Mouse (Mus musculus) telencephalon, adult 2 months (tissue): ENCODE measurements around the gene Vipas39.

Experiments used
- DNase-seq: peaks from one replicate; pipeline ENCODE4 v3.0.0-alpha.2; 2011; ENCODE audit warnings: low read depth, low spot score

The Vipas39 gene

DNA sequence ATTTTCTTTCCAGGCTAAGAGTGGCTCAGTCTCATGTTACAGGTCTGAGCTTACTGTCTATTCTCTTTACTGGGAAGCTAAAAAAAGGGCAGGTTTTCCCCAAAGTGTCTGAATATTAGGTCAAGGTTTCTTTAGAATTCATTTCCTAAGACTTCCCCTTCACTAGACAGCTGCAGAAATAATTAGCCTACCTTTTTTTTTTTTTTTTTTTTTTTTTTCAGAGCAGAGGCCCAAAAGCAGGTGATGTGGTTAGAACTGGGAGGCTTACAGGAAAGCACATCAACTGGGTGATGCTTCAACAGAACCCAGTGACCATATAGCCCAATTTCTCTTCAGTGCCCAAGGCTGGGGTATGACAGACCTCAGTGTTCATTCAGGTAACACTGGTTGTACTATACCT lies 69.7 kb downstream of the Vipas39 start:
- no peak for DNase-seq

DNA sequence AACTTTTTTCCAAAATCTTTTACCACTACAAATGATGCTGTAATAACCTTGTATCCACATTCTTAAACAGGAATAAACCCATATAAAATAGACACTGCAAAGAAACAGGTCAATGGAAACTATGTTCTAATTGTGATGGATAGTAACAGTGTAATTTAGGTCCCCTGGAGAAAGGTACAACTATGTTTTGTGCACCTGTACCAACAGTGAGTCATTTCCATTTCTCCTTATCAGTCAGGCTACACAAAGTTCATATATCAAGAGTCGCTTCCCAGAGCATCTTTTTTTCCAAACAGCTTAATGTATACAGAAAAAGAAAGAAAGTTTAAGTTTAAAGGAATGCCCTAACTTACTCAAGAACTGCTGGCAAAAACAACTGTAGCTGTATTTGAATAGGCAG lies 71.0 kb downstream of the Vipas39 start:
- no peak for DNase-seq

DNA sequence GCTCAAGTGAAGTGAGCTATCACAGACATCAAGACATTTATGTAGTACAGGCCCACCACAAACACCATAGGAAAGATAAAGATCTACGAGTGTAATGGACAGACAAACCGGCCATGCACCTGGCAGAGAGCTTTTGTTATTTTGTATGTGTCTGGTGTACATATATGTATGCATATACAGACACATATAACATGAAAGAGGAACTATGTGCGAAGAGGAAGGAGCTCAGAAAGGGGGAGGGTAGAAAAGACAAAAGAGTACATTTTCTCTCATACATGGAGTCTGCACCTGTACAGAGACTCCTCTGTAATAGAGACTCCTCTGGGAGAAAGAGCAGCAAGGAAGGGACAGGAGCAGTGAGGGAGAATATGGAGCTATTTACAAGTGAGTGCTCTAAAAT lies 73.0 kb downstream of the Vipas39 start:
- DNase-seq, result no peak
